Mouse (Mus musculus) bone marrow macrophage, adult 2 months (primary cell): Measurements from ENCODE around the gene Umad1.

Source experiments
- CTCF ChIP-seq: IDR thresholded peaks from 2 replicates; pipeline ENCODE4 v1.5.1; 2012; ENCODE audit warnings: low read depth, mild to moderate bottlenecking, low read length, moderate library complexity
- POLR2A ChIP-seq: IDR thresholded peaks from 2 replicates; pipeline ENCODE4 v1.6.1; 2012; ENCODE audit warnings: mild to moderate bottlenecking, low read depth, low read length, borderline replicate concordance

DNA sequence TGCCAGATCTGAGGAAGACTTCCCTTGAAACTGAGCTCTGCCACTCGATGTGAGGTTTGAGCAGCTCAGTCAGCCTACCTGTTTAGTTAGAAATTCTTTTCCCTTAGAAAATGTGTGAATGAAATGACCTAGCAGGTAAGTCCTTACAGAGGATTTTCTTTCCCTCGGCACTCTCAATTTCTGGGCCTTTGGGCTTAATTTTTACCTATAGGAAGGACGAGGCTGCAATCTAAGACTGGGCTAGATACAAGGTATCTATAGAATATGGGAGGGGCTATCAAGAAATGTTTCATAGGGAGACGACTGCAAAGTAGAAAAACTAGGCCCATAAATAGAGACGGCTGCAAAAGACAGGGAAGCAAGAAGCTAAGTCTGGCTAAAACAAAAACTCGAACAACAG, 772 bp upstream of the Umad1 start:
- TF ChIP-seq CTCF = no peak
- no peak for TF ChIP-seq POLR2A
